Mouse (Mus musculus) kidney, postnatal 0 days (tissue): ENCODE data around the gene Aatf. TPM values are rescaled to one million over a fixed set of nuclear protein-coding genes. Genes with fewer than 3 reads are reported as not detected.

Experiments
- ATAC-seq: fragments of 200-750 bp; cut with Nextera tagmentation; replicated peaks from 2 replicates; pipeline ENCODE4 v1.8.0; 2017; ENCODE audit warnings: low read depth, moderate number of reproducible peaks, moderate TSS enrichment, moderate library complexity; ENCODE audit not compliant: low FRiP score
- DNase-seq: peaks from one replicate; pipeline ENCODE4 v3.0.0-alpha.2; 2016; ENCODE audit warnings: low spot score
- H3K27ac ChIP-seq: fragments of 300-500 bp; sonication (generic); 2 replicates; pipeline ENCODE4 v1.5.1; 2014; ENCODE audit warnings: mild to moderate bottlenecking
- H3K27me3 ChIP-seq: fragments of 300-500 bp; sonication (generic); 2 replicates; pipeline ENCODE4 v1.6.1; 2014; ENCODE audit warnings: low read length, mixed read lengths; ENCODE audit not compliant: insufficient read depth
- H3K36me3 ChIP-seq: fragments of 300-500 bp; sonication (generic); 2 replicates; pipeline ENCODE4 v1.6.1; 2014; ENCODE audit warnings: low read length, mixed read lengths; ENCODE audit not compliant: insufficient read depth
- H3K4me1 ChIP-seq: fragments of 300-500 bp; sonication (generic); replicated peaks from 2 replicates; pipeline ENCODE4 v1.6.1; 2014; ENCODE audit warnings: antibody characterized with exemption, low read length, mixed read lengths; ENCODE audit not compliant: insufficient read depth
- H3K4me2 ChIP-seq: fragments of 300-500 bp; sonication (generic); 2 replicates; pipeline ENCODE4 v1.6.1; 2014; ENCODE audit warnings: mild to moderate bottlenecking, low read length, moderate library complexity, mixed read lengths
- H3K4me3 ChIP-seq: fragments of 300-500 bp; sonication (generic); replicated peaks from 2 replicates; pipeline ENCODE4 v1.5.1; 2014; ENCODE audit warnings: low read depth, low read length
- H3K9ac ChIP-seq: fragments of 300-500 bp; sonication (generic); 2 replicates; pipeline ENCODE4 v1.6.1; 2014; ENCODE audit warnings: low read depth, low read length
- H3K9me3 ChIP-seq: fragments of 300-500 bp; sonication (generic); replicated peaks from 2 replicates; pipeline ENCODE4 v1.6.1; 2016; ENCODE audit warnings: low read length, inconsistent platforms, mixed read lengths
- CTCF ChIP-seq: IDR thresholded peaks from 2 replicates; pipeline ENCODE4 v1.5.1; 2016; ENCODE audit warnings: antibody characterized with exemption, low read depth, mild to moderate bottlenecking, moderate library complexity
- WGBS: fragments of 180-500 bp; shearing (Covaris S2); extraction: QIAGEN DNeasy Blood & Tissue Kit; methylation state at CpG from one replicate; pipeline ENCODE4 v1.1.7; 2014; 5-methylcytosine and 5-hydroxymethylcytosine counted together
- polyA plus RNA-seq: library from polyadenylated mRNA; unstranded; fragments of >200 nt; fragmentation: Nextera tagmentation; extraction: Ambion mirVana; gene quantifications from 2 replicates; pipeline ENCODE4 v1.2.1, GENCODE M21; 2015

Gene Aatf
- polyA plus RNA-seq, 1 experiment from 2014 or later, result 40.7 TPM

- DNase-seq, result peak; percentile 19
- peaks cover 12% of the 10 kb centered on the region; the same call in 1 of the 2 replicates for H3K36me3 ChIP-seq
- peak; percentile 92 for ATAC-seq
- H3K27ac ChIP-seq, result peak overlapping the region; percentile 20; the same call in 1 of the 2 replicates
- H3K4me2 ChIP-seq, result no peak overlapping the region
- no peak overlapping the region for H3K4me3 ChIP-seq
- no peak overlapping the region for H3K9ac ChIP-seq
- no peaks in the 10 kb centered on the region for H3K4me1 ChIP-seq
- H3K9me3 ChIP-seq, result no peaks in the 10 kb centered on the region
- WGBS, result 72% methylated on average over 4 of the region's 4 CpGs
- TF ChIP-seq CTCF, result no peak
- no peaks in the 10 kb centered on the region for H3K27me3 ChIP-seq
Measured at GRCm38 (mm10) chr11:84442554-84443331, 70.6 kb downstream of the Aatf start.

- no peaks in the 10 kb centered on the region for H3K27me3 ChIP-seq
- DNase-seq (no peak), ATAC-seq (no peak)
- no peak for TF ChIP-seq CTCF
- H3K4me2 ChIP-seq, result no peak overlapping the region
- H3K9ac ChIP-seq, result no peak overlapping the region
- no peaks in the 10 kb centered on the region for H3K9me3 ChIP-seq
- WGBS, result 91% methylated on average over 3 of the region's 3 CpGs
- no peaks in the 10 kb centered on the region for H3K4me1 ChIP-seq
- H3K27ac ChIP-seq, result no peak overlapping the region
- 0 out of 2 replicates have a peak, but pooled peaks cover 6% of the 10 kb centered on the region for H3K36me3 ChIP-seq
- H3K4me3 ChIP-seq, result no peak overlapping the region
Measured at GRCm38 (mm10) chr11:84440402-84440801, 72.9 kb downstream of the Aatf start.

- H3K27me3 ChIP-seq, result no peaks in the 10 kb centered on the region
- H3K9me3 ChIP-seq, result no peaks in the 10 kb centered on the region
- H3K4me3 ChIP-seq, result no peak overlapping the region
- DNase-seq (no peak), ATAC-seq (no peak)
- no peak overlapping the region for H3K4me2 ChIP-seq
- H3K36me3 ChIP-seq, result 0 out of 2 replicates have a peak, but pooled peaks cover 4% of the 10 kb centered on the region
- H3K4me1 ChIP-seq, result no peaks in the 10 kb centered on the region
- peak; percentile 42; the same call in 1 of the 2 replicates for TF ChIP-seq CTCF
- no peak overlapping the region for H3K9ac ChIP-seq
- 70% methylated on average over 6 of the region's 6 CpGs for WGBS
- no peak overlapping the region for H3K27ac ChIP-seq
Measured at GRCm38 (mm10) chr11:84434879-84435278, 78.4 kb downstream of the Aatf start.

- no peak overlapping the region for H3K9ac ChIP-seq
- no peaks in the 10 kb centered on the region for H3K9me3 ChIP-seq
- H3K27me3 ChIP-seq, result no peaks in the 10 kb centered on the region
- 0 out of 2 replicates have a peak, but pooled peaks cover 3% of the 10 kb centered on the region for H3K4me1 ChIP-seq
- ATAC-seq (no peak), DNase-seq (no peak)
- no peak overlapping the region for H3K27ac ChIP-seq
- H3K4me3 ChIP-seq, result no peak overlapping the region
- H3K4me2 ChIP-seq, result no peak overlapping the region
- H3K36me3 ChIP-seq, result no peaks in the 10 kb centered on the region
- no peak for TF ChIP-seq CTCF
- 66% methylated on average over 4 of the region's 4 CpGs for WGBS
Measured at GRCm38 (mm10) chr11:84430336-84430735, 83.0 kb downstream of the Aatf start.

GRCm38 (mm10) chr11:84429581-84429980 lies 83.7 kb downstream of the Aatf start:
- ATAC-seq, result no peak; the same call in 1 of the 2 replicates

GRCm38 (mm10) chr11:84426633-84426998 lies 86.7 kb downstream of the Aatf start:
- no peak for TF ChIP-seq CTCF
- no peaks in the 10 kb centered on the region for H3K27me3 ChIP-seq
- no peak overlapping the region for H3K9ac ChIP-seq
- DNase-seq (no peak), ATAC-seq (no peak)
- H3K27ac ChIP-seq, result no peak overlapping the region
- H3K4me2 ChIP-seq, result no peak overlapping the region
- H3K4me3 ChIP-seq, result no peak overlapping the region
- H3K4me1 ChIP-seq, result 0 out of 2 replicates have a peak, but pooled peaks cover 3% of the 10 kb centered on the region
- H3K9me3 ChIP-seq, result no peaks in the 10 kb centered on the region
- 90% methylated on average over 5 of the region's 5 CpGs for WGBS
- H3K36me3 ChIP-seq, result no peaks in the 10 kb centered on the region

More at GRCm38 (mm10) chr11:84429581-84429980, 83.7 kb downstream of the Aatf start:
- peak; percentile 89 for DNase-seq
- Histone ChIP-seq H3K9ac (no peak overlapping the region), H3K27ac (no peak overlapping the region), H3K4me1 (0 out of 2 replicates have a peak, but pooled peaks cover 3% of the 10 kb centered on the region), H3K4me2 (no peak overlapping the region), H3K9me3 (no peaks in the 10 kb centered on the region), H3K36me3 (no peaks in the 10 kb centered on the region), H3K4me3 (no peak overlapping the region), H3K27me3 (no peaks in the 10 kb centered on the region)
- TF ChIP-seq CTCF, result peak; percentile 88
- WGBS, result 61% methylated on average over 1 of the region's 1 CpGs
